Mouse (Mus musculus): ENCODE measurements around the gene Apbb2.

DNA sequence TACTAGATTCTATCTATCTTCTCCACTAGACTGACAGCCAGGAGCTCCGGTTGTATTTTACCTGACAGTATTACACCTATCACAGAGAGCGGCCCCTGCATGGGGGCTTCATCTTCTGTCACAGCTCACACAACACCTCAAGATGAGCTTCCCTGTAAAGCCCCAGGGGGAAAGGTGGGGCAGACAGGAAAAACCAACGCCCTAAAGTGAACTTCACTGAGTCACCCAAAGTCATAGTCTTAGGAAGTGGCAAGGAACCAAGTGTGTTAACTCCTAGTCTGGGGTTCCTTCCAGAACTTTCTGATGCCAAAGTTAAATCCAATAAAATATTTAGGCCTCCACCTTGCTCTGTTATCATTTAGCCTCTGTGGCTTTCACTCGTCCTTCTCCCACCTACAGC, 39.5 kb downstream of the Apbb2 start:
- TF ChIP-seq CEBPB (IDR thresholded peaks at IDR 0.05; ENCODE audit: insufficient read depth, poor library complexity, severe bottlenecking) (no peak), POLR2A (IDR thresholded peaks at IDR 0.05; ENCODE audit: insufficient read length, low read depth) (no peak), TCF12 (IDR thresholded peaks at IDR 0.05; ENCODE audit: insufficient read depth, poor library complexity, severe bottlenecking) (no peak), E2F4 (IDR thresholded peaks at IDR 0.05; ENCODE audit: insufficient read depth) (no peak)
